Mouse (Mus musculus): ENCODE results near the gene Hat1.

GRCm38 (mm10) chr2:71474345-71474744 lies 85.6 kb downstream of the Hat1 start:
- TF ChIP-seq POLR2A (IDR thresholded peaks at IDR 0.05; ENCODE audit: borderline replicate concordance, extremely low read depth, low read depth, low read length) (no peak), CTCF (IDR thresholded peaks at IDR 0.05; ENCODE audit: insufficient read depth, low read length) (no peak)
